Mouse (Mus musculus) forebrain, embryonic 13.5 days (tissue): Measurements from ENCODE around the gene Lmbr1l. TPM values are rescaled to one million over a fixed set of nuclear protein-coding genes. Genes with fewer than 3 reads are reported as not detected.
"Not testable (repeated sequence)": the region's sequence is repeated elsewhere in the genome, so short reads cannot be mapped to it uniquely, and the experiment has no call there.

Source experiments
- ATAC-seq: fragments of 200-750 bp; cut with Nextera tagmentation; 2 replicates; pipeline ENCODE4 v1.8.0; 2017
- H3K27ac ChIP-seq: fragments of 300-500 bp; sonication (generic); 2 replicates; pipeline ENCODE4 v1.5.1; 2015; ENCODE audit warnings: inconsistent platforms, mild to moderate bottlenecking, moderate library complexity
- H3K27me3 ChIP-seq: fragments of 300-500 bp; sonication (generic); 2 replicates; pipeline ENCODE4 v1.6.1; 2015; ENCODE audit warnings: mild to moderate bottlenecking, inconsistent platforms
- H3K36me3 ChIP-seq: fragments of 300-500 bp; sonication (generic); 2 replicates; pipeline ENCODE4 v1.6.1; 2015; ENCODE audit warnings: mild to moderate bottlenecking, inconsistent platforms; ENCODE audit not compliant: poor library complexity, severe bottlenecking
- H3K4me1 ChIP-seq: fragments of 300-500 bp; sonication (generic); 2 replicates; pipeline ENCODE4 v1.6.1; 2015; ENCODE audit warnings: inconsistent platforms
- H3K4me2 ChIP-seq: fragments of 300-500 bp; sonication (generic); 2 replicates; pipeline ENCODE4 v1.6.1; 2015; ENCODE audit warnings: inconsistent platforms, mild to moderate bottlenecking, moderate library complexity
- H3K4me3 ChIP-seq: fragments of 300-500 bp; sonication (generic); 2 replicates; pipeline ENCODE4 v1.5.1; 2015; ENCODE audit warnings: mild to moderate bottlenecking, inconsistent platforms
- H3K9ac ChIP-seq: fragments of 300-500 bp; sonication (generic); 2 replicates; pipeline ENCODE4 v1.6.1; 2015; ENCODE audit warnings: mild to moderate bottlenecking, inconsistent platforms
- H3K9me3 ChIP-seq: fragments of 300-500 bp; sonication (generic); replicated peaks from 2 replicates; pipeline ENCODE4 v1.6.1; 2016; ENCODE audit warnings: inconsistent platforms
- WGBS: fragments of 180-500 bp; shearing (Covaris S2); methylation state at CpG from one replicate; pipeline ENCODE4 v1.1.7; 2015; 5-methylcytosine and 5-hydroxymethylcytosine counted together
- polyA plus RNA-seq: library from polyadenylated mRNA; unstranded; fragments of >200 nt; fragmentation: Nextera tagmentation; extraction: Ambion mirVana; gene quantifications from 2 replicates; pipeline ENCODE4 v1.2.1, GENCODE M21; 2015

Gene Lmbr1l
- polyA plus RNA-seq, 1 experiment from 2014 or later: 39.8 TPM

DNA sequence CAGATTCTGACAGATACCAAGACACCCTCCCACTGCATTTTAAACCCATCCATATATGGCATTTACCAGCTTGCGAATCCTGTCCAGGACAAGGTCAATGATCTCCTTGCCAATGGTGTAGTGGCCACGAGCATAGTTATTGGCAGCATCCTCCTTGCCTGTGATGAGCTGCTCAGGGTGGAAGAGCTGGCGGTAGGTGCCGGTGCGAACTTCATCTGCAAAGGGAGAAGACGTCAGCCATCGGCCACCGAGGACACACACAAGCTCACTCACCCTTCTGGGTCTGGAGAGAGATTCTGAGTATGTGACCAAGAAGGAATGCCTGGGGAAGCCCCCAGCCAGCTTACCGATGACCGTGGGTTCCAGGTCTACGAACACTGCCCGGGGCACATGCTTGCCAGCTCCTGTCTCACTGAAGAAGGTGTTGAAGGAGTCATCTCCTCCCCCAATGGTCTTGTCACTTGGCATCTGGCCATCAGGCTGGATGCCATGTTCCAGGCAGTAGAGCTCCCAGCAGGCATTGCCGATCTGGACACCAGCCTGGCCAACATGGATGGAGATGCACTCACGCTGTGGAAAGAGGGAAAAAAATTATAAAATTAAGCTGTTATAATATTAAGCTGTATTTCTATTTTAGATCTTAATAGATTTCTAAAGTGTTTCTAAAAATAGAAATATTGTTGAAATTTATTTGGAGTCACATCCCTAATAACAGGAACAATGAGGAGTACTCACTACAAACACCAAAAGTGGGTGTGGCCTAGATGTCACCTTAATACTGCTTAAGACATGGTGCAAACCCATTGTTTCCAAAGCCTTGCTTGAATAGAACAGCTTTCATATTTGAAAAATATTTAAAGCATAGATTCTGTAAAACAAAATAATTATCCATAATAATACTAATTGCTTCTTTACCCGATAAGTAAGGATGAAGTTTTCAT, 33.4 kb upstream of the Lmbr1l start:
- H3K36me3 ChIP-seq: peaks cover 17% of the 10 kb centered on the region
- H3K4me1 ChIP-seq: peaks cover 41% of the 10 kb centered on the region
- peak overlapping the region; percentile 77 for H3K4me2 ChIP-seq
- peak overlapping the region; percentile 100 for H3K9ac ChIP-seq
- H3K4me3 ChIP-seq: peak overlapping the region; percentile 93
- ATAC-seq, H3K9me3 ChIP-seq, H3K27me3 ChIP-seq: not testable (repeated sequence)
- 71% methylated on average over 11 of the region's 15 CpGs for WGBS
- peak overlapping the region; percentile 100 for H3K27ac ChIP-seq

DNA sequence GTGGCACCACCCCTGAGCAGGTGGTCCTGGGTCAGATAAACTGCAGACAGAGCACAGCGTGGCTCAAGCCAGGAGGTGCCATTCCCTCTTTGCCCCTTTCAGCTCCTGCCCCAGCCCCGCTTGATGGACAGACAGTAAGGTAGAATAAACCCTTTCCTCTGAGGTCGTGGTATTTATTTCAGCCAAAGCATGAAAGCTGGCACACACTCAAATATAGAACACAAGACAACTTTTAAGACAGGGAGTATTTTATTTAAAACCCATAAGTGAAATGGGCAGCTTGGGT, 31.5 kb upstream of the Lmbr1l start:
- peak overlapping the region; percentile 60 for H3K27ac ChIP-seq
- peak overlapping the region; percentile 59 for H3K4me2 ChIP-seq
- WGBS: 51% methylated on average over 3 of the region's 3 CpGs
- ATAC-seq: no peak
- H3K4me3 ChIP-seq: peak overlapping the region; percentile 33
- H3K9ac ChIP-seq: peak overlapping the region; percentile 62
- H3K27me3 ChIP-seq: no peaks in the 10 kb centered on the region
- peaks cover 23% of the 10 kb centered on the region for H3K4me1 ChIP-seq
- no peaks in the 10 kb centered on the region for H3K9me3 ChIP-seq
- H3K36me3 ChIP-seq: peaks cover 23% of the 10 kb centered on the region

- Histone ChIP-seq H3K4me2 (peak overlapping the region; percentile 59), H3K27me3 (no peaks in the 10 kb centered on the region), H3K27ac (peak overlapping the region; percentile 60), H3K9ac (peak overlapping the region; percentile 62), H3K36me3 (peaks cover 23% of the 10 kb centered on the region), H3K9me3 (no peaks in the 10 kb centered on the region), H3K4me1 (peaks cover 19% of the 10 kb centered on the region), H3K4me3 (peak overlapping the region; percentile 33)
- WGBS: 72% methylated on average over 6 of the region's 6 CpGs
- no peak for ATAC-seq
Measured at GRCm38 (mm10) chr15:98948857-98949606, 31.0 kb upstream of the Lmbr1l start.

DNA sequence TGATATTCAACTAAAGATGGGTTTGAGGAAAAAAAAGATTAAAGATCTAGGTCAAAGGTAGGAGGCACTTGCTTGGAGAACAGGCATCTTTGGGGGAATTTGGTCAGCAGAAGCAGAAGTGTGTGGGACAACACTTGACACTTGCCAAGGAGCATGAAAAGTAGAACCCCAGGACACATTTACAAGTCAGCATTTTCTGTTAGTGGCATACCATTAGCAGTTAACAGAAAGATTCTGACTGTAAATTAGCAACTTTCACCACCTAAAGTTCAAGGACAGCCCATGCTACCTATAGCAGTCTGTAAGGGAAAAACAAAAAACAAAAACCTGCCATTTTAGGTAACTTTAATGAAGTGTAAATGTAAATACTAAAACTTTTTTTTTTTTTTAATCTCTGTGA, 30.4 kb upstream of the Lmbr1l start:
- Histone ChIP-seq H3K27me3 (no peaks in the 10 kb centered on the region), H3K4me3 (no peak overlapping the region), H3K4me1 (peaks cover 18% of the 10 kb centered on the region), H3K4me2 (peak overlapping the region; percentile 59), H3K36me3 (peaks cover 23% of the 10 kb centered on the region), H3K9ac (peak overlapping the region; percentile 62), H3K27ac (no peak overlapping the region; the same call in 1 of the 2 replicates), H3K9me3 (no peaks in the 10 kb centered on the region)
- no peak for ATAC-seq

GRCm38 (mm10) chr15:98947884-98948283, 29.9 kb upstream of the Lmbr1l start:
- no peak for ATAC-seq
- peak overlapping the region; percentile 59 for H3K27ac ChIP-seq

DNA sequence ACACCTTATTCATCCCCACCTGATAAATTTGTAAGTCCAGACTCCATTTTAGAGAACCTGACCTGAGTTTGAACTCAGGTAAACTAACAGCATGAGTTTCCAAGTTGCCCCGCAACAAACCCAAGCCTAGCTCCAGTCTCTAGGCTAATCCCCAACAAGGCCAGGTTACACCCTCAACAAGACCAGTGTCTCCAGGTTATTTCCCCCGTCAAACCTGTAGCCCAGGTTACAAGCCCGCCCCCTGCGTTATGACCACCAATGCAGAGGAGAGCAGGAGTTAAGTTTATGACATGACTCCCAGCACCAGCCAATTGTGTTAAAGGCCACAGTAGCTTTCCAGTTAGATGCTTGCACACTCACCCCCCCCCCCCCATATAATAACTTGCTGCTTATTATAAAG, 25.1 kb upstream of the Lmbr1l start:
- no peaks in the 10 kb centered on the region for H3K9me3 ChIP-seq
- no peak overlapping the region for H3K4me2 ChIP-seq
- no peak overlapping the region for H3K4me3 ChIP-seq
- H3K4me1 ChIP-seq: peaks cover 6% of the 10 kb centered on the region; the same call in 1 of the 2 replicates
- H3K36me3 ChIP-seq: peaks cover 7% of the 10 kb centered on the region; the same call in 1 of the 2 replicates
- no peak for ATAC-seq
- no peak overlapping the region for H3K9ac ChIP-seq
- H3K27me3 ChIP-seq: no peaks in the 10 kb centered on the region
- 78% methylated on average over 4 of the region's 4 CpGs for WGBS
- H3K27ac ChIP-seq: no peak overlapping the region

More at GRCm38 (mm10) chr15:98947884-98948283, 29.9 kb upstream of the Lmbr1l start:
- Histone ChIP-seq H3K4me2 (peak overlapping the region; percentile 59; the same call in 1 of the 2 replicates), H3K4me1 (peaks cover 18% of the 10 kb centered on the region), H3K27me3 (no peaks in the 10 kb centered on the region), H3K9me3 (no peaks in the 10 kb centered on the region), H3K4me3 (no peak overlapping the region), H3K36me3 (peaks cover 23% of the 10 kb centered on the region), H3K9ac (no peak overlapping the region; the same call in 1 of the 2 replicates)
- WGBS: 50% methylated on average over 3 of the region's 3 CpGs

GRCm38 (mm10) chr15:98942081-98942480, 24.1 kb upstream of the Lmbr1l start:
- 86% methylated on average over 4 of the region's 4 CpGs for WGBS
- no peak for ATAC-seq
- H3K9ac ChIP-seq: no peak overlapping the region
- no peak overlapping the region for H3K4me3 ChIP-seq
- peaks cover 7% of the 10 kb centered on the region; the same call in 1 of the 2 replicates for H3K36me3 ChIP-seq
- 0 out of 2 replicates have a peak overlapping the region, but pooled peaks have one; percentile 14 for H3K27ac ChIP-seq
- no peaks in the 10 kb centered on the region for H3K27me3 ChIP-seq
- H3K4me2 ChIP-seq: no peak overlapping the region
- H3K4me1 ChIP-seq: peaks cover 4% of the 10 kb centered on the region; the same call in 1 of the 2 replicates
- H3K9me3 ChIP-seq: no peaks in the 10 kb centered on the region

- H3K4me1 ChIP-seq: peaks cover 4% of the 10 kb centered on the region; the same call in 1 of the 2 replicates
- 93% methylated on average over 2 of the region's 2 CpGs for WGBS
- H3K27ac ChIP-seq: no peak overlapping the region
- H3K4me2 ChIP-seq: no peak overlapping the region
- no peak overlapping the region for H3K9ac ChIP-seq
- no peak overlapping the region for H3K4me3 ChIP-seq
- H3K27me3 ChIP-seq: no peaks in the 10 kb centered on the region
- no peaks in the 10 kb centered on the region for H3K9me3 ChIP-seq
- no peak for ATAC-seq
- peaks cover 7% of the 10 kb centered on the region; the same call in 1 of the 2 replicates for H3K36me3 ChIP-seq
Measured at GRCm38 (mm10) chr15:98941539-98941938, 23.5 kb upstream of the Lmbr1l start.

DNA sequence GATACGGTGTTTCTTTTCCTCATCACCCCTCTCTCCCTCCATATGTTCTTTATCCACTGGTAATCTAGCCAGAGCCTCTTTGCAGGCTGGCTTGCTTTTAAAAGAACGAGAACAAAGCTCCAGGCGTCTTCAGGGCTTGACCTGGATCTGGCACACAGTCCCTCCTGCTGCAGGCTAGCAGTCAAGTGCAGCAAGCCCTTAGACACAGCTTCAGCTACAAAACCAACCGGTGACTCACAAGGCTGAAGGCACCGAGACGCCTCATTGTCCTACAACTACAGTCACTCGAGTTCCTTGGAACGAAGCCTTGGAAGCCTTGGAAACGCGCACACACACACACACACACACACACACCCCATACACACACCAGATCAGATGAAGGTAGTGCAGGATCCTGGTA, 22.8 kb upstream of the Lmbr1l start:
- H3K4me2 ChIP-seq: no peak overlapping the region
- ATAC-seq: no peak
- peak overlapping the region; percentile 40; the same call in 1 of the 2 replicates for H3K27ac ChIP-seq
- peak overlapping the region; percentile 40; the same call in 1 of the 2 replicates for H3K9ac ChIP-seq
- H3K4me3 ChIP-seq: no peak overlapping the region
- H3K4me1 ChIP-seq: peaks cover 6% of the 10 kb centered on the region
- H3K27me3 ChIP-seq: no peaks in the 10 kb centered on the region
- peaks cover 7% of the 10 kb centered on the region; the same call in 1 of the 2 replicates for H3K36me3 ChIP-seq
- no peaks in the 10 kb centered on the region for H3K9me3 ChIP-seq
- 56% methylated on average over 10 of the region's 10 CpGs for WGBS

GRCm38 (mm10) chr15:98934217-98934839, 16.3 kb upstream of the Lmbr1l start, which contains the start of gene Tuba1b:
TSS of gene Tuba1b (minus strand) at chr15:98934565.
- Histone ChIP-seq H3K4me2 (peak within 1 kb of the TSS; percentile 89), H3K9ac (peak within 1 kb of the TSS; percentile 94), H3K27ac (peak within 1 kb of the TSS; percentile 99), H3K27me3 (no peaks in the 10 kb centered on the region), H3K36me3 (peaks cover 14% of the 10 kb centered on the region), H3K4me3 (peak within 1 kb of the TSS; percentile 73), H3K4me1 (peaks cover 28% of the 10 kb centered on the region), H3K9me3 (no peaks in the 10 kb centered on the region)
- ATAC-seq: peak; percentile 90
- WGBS: under 1% methylated on average over 50 of the region's 58 CpGs

- H3K4me2 ChIP-seq: peak overlapping the region; percentile 89
- WGBS: 0% methylated on average over 35 of the region's 35 CpGs
- H3K9me3 ChIP-seq: no peaks in the 10 kb centered on the region
- H3K27ac ChIP-seq: peak overlapping the region; percentile 99
- peak overlapping the region; percentile 94 for H3K9ac ChIP-seq
- peak overlapping the region; percentile 73 for H3K4me3 ChIP-seq
- no peaks in the 10 kb centered on the region for H3K27me3 ChIP-seq
- H3K4me1 ChIP-seq: peaks cover 33% of the 10 kb centered on the region
- peak; percentile 87 for ATAC-seq
- peaks cover 14% of the 10 kb centered on the region for H3K36me3 ChIP-seq
Measured at GRCm38 (mm10) chr15:98933833-98934216, 15.8 kb upstream of the Lmbr1l start.
